Mouse (Mus musculus): ENCODE data around the gene Btbd11. TPM values are rescaled to one million over a fixed set of nuclear protein-coding genes. Genes with fewer than 3 reads are reported as not detected.

Gene Btbd11
- under 1 TPM; 0.64 to 0.69 TPM for total RNA-seq (2021)
- long read RNA-seq, experiment 1: 0 reads
- long read RNA-seq, experiment 2: 0 reads

DNA sequence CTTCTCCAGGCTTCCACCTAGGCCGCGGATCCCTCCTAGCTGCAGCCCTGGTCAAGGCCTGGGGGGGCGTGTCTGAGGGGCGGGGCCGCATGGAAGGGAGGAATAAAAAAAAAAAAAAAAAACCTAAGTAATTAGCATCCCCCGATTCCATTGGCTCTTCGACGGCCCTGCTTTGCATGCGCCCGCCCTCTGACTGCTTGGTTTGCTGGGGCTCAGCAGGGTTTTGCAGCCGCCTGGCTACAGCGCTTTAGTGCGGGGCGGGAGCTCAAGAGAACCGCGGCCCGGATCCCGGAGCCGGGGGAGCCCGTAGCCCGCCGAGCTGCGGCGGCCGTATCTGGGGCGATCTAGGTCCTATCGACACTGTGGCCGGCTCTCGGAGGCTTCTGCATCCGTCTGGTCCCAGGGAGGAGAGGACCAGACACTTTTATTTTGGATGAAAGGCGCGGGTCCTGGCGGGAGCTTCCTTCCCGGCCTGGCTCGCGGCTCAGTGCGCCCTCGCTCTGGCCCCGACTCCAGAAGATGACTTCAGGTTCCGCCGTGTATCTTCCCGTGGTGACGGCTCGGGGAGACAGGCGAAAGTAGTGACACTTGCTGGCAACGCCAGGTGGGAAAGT lies at the start of gene Btbd11:
Btbd11 (plus strand) TSS at position 210 of the 614 bp plus-strand sequence.
- intact Hi-C loops (cut with DNase I): no loop called here

GRCm38 (mm10) chr10:85338733-85339132 lies 47.9 kb upstream of the Btbd11 start:
- intact Hi-C loops (cut with DNase I): no loop called here
- no peak for DNase-seq

More for the DNA sequence above, at the start of gene Btbd11:
- peak; percentile 76 to 91 for DNase-seq

DNA sequence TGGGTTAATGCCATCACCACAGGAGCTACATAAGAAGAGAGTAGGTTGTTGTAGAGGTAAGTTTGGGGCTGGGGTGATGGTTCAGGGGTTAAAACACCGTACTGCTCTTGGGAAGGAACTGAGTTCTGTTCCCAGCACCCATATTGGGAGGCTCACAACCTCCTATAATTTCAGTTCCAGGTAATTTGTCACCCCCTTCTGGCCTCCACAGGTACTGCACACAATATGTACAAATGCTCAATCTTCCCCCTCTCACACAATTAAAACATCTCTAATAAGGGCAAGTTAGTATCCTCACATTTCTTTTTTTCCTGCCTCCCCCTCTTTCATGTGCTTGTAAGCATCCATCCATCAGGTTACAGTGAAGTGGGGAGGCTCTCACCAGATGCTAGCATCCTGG lies 44.7 kb upstream of the Btbd11 start:
- intact Hi-C loops (cut with DNase I): no loop called here
- no peak for DNase-seq

DNA sequence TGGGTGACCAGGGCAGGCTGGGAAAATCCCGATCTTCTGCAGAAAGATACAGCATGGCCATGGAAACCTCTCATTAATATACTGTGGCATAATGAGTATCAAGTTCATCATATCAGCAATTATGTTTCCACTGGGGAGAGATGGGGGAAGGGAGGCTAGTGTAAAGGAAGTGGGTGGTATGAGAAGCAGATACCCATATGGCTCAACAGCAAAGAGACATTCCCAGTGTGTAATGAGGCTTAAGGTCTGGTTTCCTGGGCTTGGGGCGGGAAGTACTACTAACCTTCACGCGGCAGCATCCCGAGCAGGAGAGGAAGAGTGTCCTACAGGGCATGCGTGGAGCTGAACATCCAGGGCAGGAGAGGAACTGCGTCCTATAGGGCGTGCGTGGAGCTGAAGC lies 39.4 kb upstream of the Btbd11 start:
- intact Hi-C loops (cut with DNase I): no loop called here
- no peak for DNase-seq

GRCm38 (mm10) chr10:85352505-85352904 lies 34.1 kb upstream of the Btbd11 start:
- intact Hi-C loops (cut with DNase I): no loop called here
- no peak for DNase-seq

DNA sequence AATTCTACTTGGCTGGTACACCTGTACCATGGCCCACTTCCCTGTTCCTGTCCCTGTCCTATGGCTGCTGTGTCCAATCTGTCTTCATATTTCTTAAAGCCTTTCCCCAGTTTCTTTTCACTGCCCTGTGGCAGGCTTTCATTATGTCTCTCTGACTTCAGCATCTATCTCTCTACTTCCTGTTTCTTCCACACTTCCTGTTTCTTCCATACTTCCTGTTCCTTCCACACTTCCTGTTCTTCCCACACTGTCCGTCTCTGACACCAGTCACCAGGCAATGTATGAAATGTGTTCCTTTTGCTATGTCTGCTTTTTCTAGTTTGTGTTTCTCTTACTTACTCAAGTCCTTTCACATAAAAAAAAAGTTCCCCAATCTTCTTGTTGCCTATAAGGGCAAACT lies 32.3 kb upstream of the Btbd11 start:
- no peak for DNase-seq
- intact Hi-C loops (cut with DNase I): no loop called here

DNA sequence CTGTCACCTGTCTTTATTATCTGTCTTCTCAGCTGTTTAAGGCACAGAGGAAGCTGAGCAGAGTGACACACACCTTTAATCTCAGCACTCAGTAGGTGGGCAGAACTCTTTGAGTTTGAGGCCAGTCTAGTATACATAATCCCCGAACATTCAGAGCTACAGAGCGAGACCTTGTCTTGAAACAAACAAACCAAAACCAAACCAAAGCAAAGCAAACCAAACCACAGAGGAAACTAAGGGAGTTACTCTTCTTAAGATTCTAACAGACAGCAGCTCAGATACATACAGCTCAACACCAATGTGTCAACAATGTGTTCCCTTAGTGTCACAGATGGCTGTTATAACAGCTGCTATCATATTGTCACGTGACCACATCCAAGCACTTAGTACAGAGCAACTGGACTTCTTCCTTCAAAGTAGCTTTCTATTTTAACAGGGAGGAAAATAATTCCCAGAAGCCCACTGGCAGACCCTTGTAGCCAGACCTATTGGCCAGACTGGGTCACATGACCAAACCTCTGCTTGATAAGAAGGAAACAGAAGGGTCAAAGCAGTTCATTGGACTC lies 27.0 kb upstream of the Btbd11 start:
- intact Hi-C loops (cut with DNase I): no loop called here
- no peak for DNase-seq

GRCm38 (mm10) chr10:85362766-85363442 lies 23.7 kb upstream of the Btbd11 start:
- DNase-seq: no peak
- intact Hi-C loops (cut with DNase I): no loop called here

DNA sequence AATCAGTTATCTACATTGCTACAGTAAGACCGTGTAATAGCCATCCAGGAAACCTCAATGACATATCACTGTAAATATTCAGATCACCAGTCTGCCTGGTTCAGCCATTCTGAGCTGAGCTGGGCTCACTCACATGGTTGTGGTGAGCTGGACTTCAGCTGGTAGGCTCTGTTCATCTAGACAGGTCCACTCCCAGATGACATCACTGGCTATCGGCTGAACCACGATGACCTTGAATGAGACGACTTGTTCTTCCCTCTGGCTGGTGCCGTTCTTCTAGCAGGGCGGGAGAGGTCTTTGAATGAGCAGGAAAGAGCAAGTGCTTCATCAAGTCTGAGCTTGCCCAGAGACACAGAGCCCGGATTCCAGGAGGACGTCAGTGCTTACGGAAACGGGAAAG lies 19.7 kb upstream of the Btbd11 start:
- intact Hi-C loops (cut with DNase I): no loop called here
- no peak for DNase-seq

GRCm38 (mm10) chr10:85371309-85371708 lies 15.3 kb upstream of the Btbd11 start:
- DNase-seq: no peak
- intact Hi-C loops (cut with DNase I): no loop called here

- no peak for DNase-seq
- intact Hi-C loops (cut with DNase I): no loop called here
Observed at GRCm38 (mm10) chr10:85372108-85372507, 14.5 kb upstream of the Btbd11 start.

DNA sequence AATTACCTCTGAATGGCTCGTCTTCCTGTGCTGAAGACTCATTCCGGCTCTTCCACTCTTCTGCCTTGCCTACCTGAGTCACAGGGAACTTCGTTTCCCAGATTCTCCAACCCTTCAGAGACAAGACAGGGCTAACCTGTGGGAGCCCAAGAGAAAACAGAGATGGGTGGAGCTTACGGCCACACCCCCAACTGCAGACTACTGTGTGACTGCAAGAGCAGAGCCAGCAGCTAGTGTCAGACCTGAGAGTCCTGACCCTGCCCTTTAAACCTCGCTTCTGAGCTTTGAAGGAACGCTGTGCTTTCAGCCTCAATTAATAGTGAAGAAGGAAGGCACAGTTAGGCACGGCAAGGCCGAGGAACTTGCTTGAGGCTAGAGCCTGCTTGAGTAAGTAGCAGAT lies 7.6 kb upstream of the Btbd11 start:
- DNase-seq: no peak

DNA sequence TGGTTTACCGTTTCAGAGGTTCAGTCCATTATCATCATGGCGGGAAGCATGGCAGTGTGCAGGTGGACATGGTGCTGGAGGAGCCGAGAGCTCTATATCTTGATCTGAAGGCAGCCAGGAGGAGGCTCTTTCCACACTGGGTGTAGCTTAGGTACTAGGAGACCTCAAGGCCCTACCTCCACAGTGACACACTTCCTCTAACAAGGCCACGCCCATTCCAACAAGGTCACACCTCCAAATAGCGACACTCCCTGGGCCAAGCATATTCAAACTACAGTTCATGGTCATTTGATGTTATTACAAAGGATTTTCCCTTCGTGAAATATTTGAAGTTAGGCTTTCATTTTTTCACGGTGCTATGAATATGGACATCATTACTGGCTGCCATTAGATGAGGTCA lies 3.6 kb upstream of the Btbd11 start:
- intact Hi-C loops (cut with DNase I): no loop called here
- no peak for DNase-seq

More for the DNA sequence above, 7.6 kb upstream of the Btbd11 start:
- intact Hi-C loops (cut with DNase I): no loop called here

- DNase-seq: peak; percentile 17 to 35
- intact Hi-C loops (cut with DNase I): no loop called here
Observed at GRCm38 (mm10) chr10:85387219-85388070, 831 bp downstream of the Btbd11 start.

DNA sequence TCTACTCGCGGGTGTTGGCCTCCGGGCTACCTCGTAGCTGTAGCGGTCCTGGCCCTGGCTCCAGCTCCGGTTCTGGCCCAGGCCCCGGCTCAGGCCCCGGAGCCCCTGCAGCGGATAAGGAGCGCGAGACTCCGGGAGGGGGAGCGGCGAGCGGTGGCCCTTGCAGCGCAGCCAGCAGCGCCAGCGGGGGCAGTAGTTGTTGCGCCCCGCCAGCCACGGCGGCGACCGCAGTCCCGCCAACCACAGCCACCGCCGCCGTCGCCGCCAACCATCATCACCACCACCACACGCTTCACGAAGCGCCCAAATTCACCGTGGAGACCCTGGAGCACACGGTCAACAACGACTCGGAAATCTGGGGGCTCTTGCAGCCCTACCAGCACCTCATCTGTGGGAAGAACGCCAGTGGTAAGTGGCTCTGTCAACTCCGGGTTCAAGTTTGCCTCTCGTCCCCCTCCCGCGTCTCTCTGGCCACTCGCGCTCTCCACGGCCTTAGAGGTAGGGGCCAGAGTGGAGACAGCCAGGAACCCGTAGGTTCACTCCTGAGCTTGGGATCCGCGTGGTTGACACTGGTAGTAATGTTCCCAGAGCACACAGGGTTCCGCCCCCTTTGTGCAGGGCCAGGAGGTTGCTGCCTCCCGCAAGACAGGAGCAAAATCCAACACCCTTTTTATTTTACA lies 1.6 kb downstream of the Btbd11 start:
- no peak for DNase-seq

GRCm38 (mm10) chr10:85388751-85389115 lies 2.1 kb downstream of the Btbd11 start:
- intact Hi-C loops (cut with DNase I): no loop called here
- DNase-seq: peak in 1 of 2 experiments; percentile 12

More for the DNA sequence above, 1.6 kb downstream of the Btbd11 start:
- intact Hi-C loops (cut with DNase I): no loop called here

GRCm38 (mm10) chr10:85389286-85390139 lies 2.9 kb downstream of the Btbd11 start:
- intact Hi-C loops (cut with DNase I): no loop called here
- no peak for DNase-seq

DNA sequence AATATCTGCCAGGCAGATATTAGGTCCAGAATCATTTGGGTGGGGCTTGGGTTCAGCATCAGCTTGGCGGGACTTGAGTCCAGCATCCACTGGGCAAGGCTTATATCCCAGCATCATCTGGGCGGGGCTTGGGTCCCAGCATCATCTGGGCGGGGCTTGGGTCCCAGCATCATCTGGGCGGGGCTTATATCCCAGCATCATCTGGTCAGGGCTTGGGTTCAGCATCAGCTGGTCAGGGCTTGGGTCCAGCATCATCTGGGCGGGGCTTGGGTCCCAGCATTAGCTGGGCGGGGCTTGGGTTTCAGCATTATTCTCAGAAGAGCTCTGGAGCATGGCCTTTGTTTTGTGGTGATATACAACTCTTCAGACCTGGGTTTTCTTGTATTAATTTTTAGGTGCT lies 6.4 kb downstream of the Btbd11 start:
- DNase-seq: no peak
- intact Hi-C loops (cut with DNase I): no loop called here

- DNase-seq: no peak
Observed at GRCm38 (mm10) chr10:85394558-85394957, 7.9 kb downstream of the Btbd11 start.

DNA sequence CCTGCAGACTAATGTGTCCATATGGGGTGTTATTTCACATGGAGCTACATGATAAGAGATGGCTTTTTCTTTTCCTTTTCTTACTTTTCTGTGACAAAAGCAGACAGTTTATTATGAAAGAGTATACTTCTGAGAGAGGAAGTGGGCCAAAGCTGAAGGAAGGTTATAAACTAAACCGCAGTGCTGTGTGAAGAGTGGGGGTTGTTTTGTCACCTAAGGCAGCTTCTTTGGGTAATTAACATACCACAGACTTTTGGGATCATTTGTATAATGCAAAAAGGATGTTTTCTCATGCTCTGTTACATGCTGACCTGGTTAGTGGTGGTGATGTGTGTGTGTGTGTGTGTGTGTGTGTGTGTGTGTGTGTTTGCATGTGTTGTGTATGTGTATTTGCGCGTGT lies 24.5 kb downstream of the Btbd11 start:
- no peak for DNase-seq
- intact Hi-C loops (cut with DNase I): no loop called here

More at GRCm38 (mm10) chr10:85394558-85394957, 7.9 kb downstream of the Btbd11 start:
- intact Hi-C loops (cut with DNase I): no loop called here

Measured in gastrocnemius, postnatal 36 days (tissue).